Mouse (Mus musculus): ENCODE data around the gene Alkbh2. TPM values are rescaled to one million over a fixed set of nuclear protein-coding genes. Genes with fewer than 3 reads are reported as not detected.

Gene Alkbh2
- polyA plus RNA-seq, 1 experiment, result 9.4 TPM

- no peak for DNase-seq (ENCODE audit: low spot score)
Measured at GRCm38 (mm10) chr5:114146028-114146888, 18.2 kb upstream of the Alkbh2 start, which contains the start of gene Acacb. Gene Acacb, plus strand, starts transcription at chr5:114146535.

GRCm38 (mm10) chr5:114139175-114139574 is 11.2 kb upstream of the Alkbh2 start:
- DNase-seq (ENCODE audit: low spot score), result no peak

GRCm38 (mm10) chr5:114138277-114139164 is 10.5 kb upstream of the Alkbh2 start:
- no peak for DNase-seq (ENCODE audit: low spot score)

- DNase-seq (ENCODE audit: low spot score), result no peak
Measured at GRCm38 (mm10) chr5:114137481-114138276, 9.7 kb upstream of the Alkbh2 start.

GRCm38 (mm10) chr5:114135516-114135915 is 7.5 kb upstream of the Alkbh2 start:
- DNase-seq (ENCODE audit: low spot score), result no peak

- no peak for DNase-seq (ENCODE audit: low spot score)
Measured at GRCm38 (mm10) chr5:114134091-114134534, 6.1 kb upstream of the Alkbh2 start.

- no peak for DNase-seq (ENCODE audit: low spot score)
Measured at GRCm38 (mm10) chr5:114132841-114133240, 4.8 kb upstream of the Alkbh2 start.

- no peak for DNase-seq (ENCODE audit: low spot score)
Measured at GRCm38 (mm10) chr5:114131521-114131840, 3.5 kb upstream of the Alkbh2 start.

- peak; percentile 86 for DNase-seq (ENCODE audit: low spot score)
Measured at GRCm38 (mm10) chr5:114130698-114131520, 2.9 kb upstream of the Alkbh2 start.

GRCm38 (mm10) chr5:114130211-114130605 is 2.2 kb upstream of the Alkbh2 start, which contains the start of gene Ung:
Gene Ung, plus strand, starts transcription at chr5:114130386.
- DNase-seq (ENCODE audit: low spot score), result no peak

- DNase-seq (ENCODE audit: low spot score), result no peak
Measured at GRCm38 (mm10) chr5:114129550-114130210, 1.7 kb upstream of the Alkbh2 start.

- DNase-seq (ENCODE audit: low spot score), result no peak
Measured at GRCm38 (mm10) chr5:114126499-114127244, 1.3 kb downstream of the Alkbh2 start.

GRCm38 (mm10) chr5:114126008-114126407 is 2.0 kb downstream of the Alkbh2 start:
- DNase-seq (ENCODE audit: low spot score), result no peak

- no peak for DNase-seq (ENCODE audit: low spot score)
Measured at GRCm38 (mm10) chr5:114119806-114120205, 8.2 kb downstream of the Alkbh2 start.

- DNase-seq (ENCODE audit: low spot score), result no peak
Measured at GRCm38 (mm10) chr5:114116586-114116985, 11.4 kb downstream of the Alkbh2 start.

GRCm38 (mm10) chr5:114115030-114115429 is 13.0 kb downstream of the Alkbh2 start:
- no peak for DNase-seq (ENCODE audit: low spot score)

- no peak for DNase-seq (ENCODE audit: low spot score)
Measured at GRCm38 (mm10) chr5:114113334-114113733, 14.7 kb downstream of the Alkbh2 start.

- no peak for DNase-seq (ENCODE audit: low spot score)
Measured at GRCm38 (mm10) chr5:114106391-114106935, 21.6 kb downstream of the Alkbh2 start.

GRCm38 (mm10) chr5:114102807-114103206 is 25.2 kb downstream of the Alkbh2 start:
- no peak for DNase-seq (ENCODE audit: low spot score)
